Mouse (Mus musculus) kidney, adult 2 months (tissue): ENCODE data around the gene Sh2d1a. TPM values are rescaled to one million over a fixed set of nuclear protein-coding genes. Genes with fewer than 3 reads are reported as not detected.

ENCODE experiments used
- DNase-seq: peaks from one replicate; pipeline ENCODE4 v3.0.0; 2021
- H3K27ac ChIP-seq: fragments of 200-500 bp; 2 replicates; pipeline ENCODE4 v1.5.1; 2012; ENCODE audit warnings: low read depth, low read length, control low read depth, inconsistent platforms; ENCODE audit not compliant: insufficient read depth
- H3K27me3 ChIP-seq: fragments of 200-500 bp; replicated peaks from 2 replicates; pipeline ENCODE4 v1.6.1; 2012; ENCODE audit warnings: mild to moderate bottlenecking, moderate library complexity, low read length, inconsistent platforms; ENCODE audit not compliant: control insufficient read depth, insufficient read depth
- H3K36me3 ChIP-seq: fragments of 200-500 bp; 2 replicates; pipeline ENCODE4 v1.6.1; 2012; ENCODE audit warnings: mild to moderate bottlenecking, moderate library complexity, low read length, inconsistent platforms; ENCODE audit not compliant: control insufficient read depth, insufficient read depth
- H3K4me1 ChIP-seq: fragments of 200-500 bp; 2 replicates; pipeline ENCODE4 v1.6.1; 2011; ENCODE audit warnings: low read length; ENCODE audit not compliant: control insufficient read depth, insufficient read depth
- H3K4me3 ChIP-seq: fragments of 200-500 bp; 2 replicates; pipeline ENCODE4 v1.5.1; 2011; ENCODE audit warnings: mild to moderate bottlenecking, low read depth, low read length, control low read depth; ENCODE audit not compliant: insufficient read depth
- CTCF ChIP-seq: fragments of 200-500 bp; conservative IDR thresholded peaks from 2 replicates; pipeline ENCODE4 v1.5.1; 2011; ENCODE audit warnings: low read depth, mild to moderate bottlenecking, control low read depth, low read length, moderate library complexity, mixed read lengths; ENCODE audit not compliant: insufficient read depth, insufficient read length
- POLR2A ChIP-seq: fragments of 200-500 bp; IDR thresholded peaks from one replicate; pipeline ENCODE4 v1.6.1; 2011; ENCODE audit warnings: low read depth, low read length, control low read depth
- WGBS: fragments of 180-500 bp; shearing (Covaris S2); methylation state at CpG from one replicate; pipeline ENCODE4 v1.1.7; 2018; 5-methylcytosine and 5-hydroxymethylcytosine counted together
- polyA plus RNA-seq: library from polyadenylated mRNA; depleted of rRNA; stranded (reverse); fragments of >200 nt; gene quantifications from 2 replicates; pipeline ENCODE4 v1.2.3, GENCODE M21; 2012; rRNA removed

The Sh2d1a gene
- 0.12 and 0.33 TPM in 2 replicates for polyA plus RNA-seq

DNA sequence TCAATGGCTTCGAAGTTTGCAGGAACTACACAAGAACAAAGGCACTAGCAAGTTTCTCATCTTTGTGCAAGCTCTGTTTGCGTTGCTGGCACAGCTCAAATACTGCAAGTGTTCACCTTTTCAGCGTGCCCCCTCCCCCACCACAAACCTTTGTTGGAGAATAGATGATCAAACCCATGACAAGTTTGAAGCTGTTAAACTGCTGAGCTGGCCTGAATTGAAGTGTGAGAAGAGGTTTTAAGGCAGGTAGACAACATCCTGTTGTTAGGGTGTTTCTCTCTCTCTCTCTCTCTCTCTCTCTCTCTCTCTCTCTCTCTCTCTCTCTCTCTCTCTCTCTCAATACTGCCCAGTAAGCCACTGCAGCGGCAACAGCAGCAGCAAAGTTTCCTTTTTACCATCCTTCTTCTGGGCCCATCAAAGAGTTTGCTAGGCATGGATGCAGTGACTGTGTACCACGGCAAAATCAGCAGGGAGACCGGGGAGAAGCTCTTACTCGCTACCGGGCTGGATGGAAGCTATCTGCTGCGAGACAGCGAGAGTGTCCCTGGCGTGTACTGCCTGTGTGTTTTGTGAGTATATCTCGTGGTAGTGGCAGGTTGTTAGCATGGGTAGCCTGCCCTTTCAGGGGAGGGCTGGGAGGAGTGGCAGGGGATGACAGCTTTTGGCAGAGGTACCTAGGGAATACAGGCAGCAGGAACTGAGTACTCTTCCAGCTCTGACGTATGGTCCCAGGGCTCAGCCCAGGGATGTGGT is at the start of gene Sh2d1a:
Sh2d1a (plus strand) TSS at position 163 of the 753 bp plus-strand sequence.
- Histone ChIP-seq H3K4me3 (no peak within 1 kb of the TSS), H3K27ac (no peak within 1 kb of the TSS), H3K36me3 (no peaks in the 10 kb centered on the region), H3K27me3 (no peaks in the 10 kb centered on the region), H3K4me1 (no peaks in the 10 kb centered on the region)
- no peak for DNase-seq
- no peak for TF ChIP-seq CTCF
- 86% methylated on average over 13 of the region's 13 CpGs for WGBS

DNA sequence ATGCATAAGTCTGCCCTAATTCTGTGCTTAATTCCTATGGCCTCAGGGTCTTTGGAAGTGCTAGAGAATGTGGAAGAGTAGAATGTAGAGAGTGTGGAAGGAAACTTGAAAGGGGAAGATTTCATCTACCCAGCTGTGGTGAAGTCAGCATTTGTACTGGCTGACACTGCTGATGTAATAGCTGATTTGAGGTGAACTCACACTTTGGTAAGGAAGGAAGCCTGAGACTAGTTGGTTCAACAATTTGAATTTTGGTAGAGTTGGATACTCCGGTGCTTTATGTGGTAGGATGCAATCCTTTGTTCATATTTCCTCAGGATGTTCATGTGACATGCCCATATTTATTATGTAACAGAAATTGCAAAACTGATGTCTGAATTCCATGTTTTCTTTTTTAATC is 49.3 kb upstream of the Sh2d1a start:
- no peaks in the 10 kb centered on the region for H3K27me3 ChIP-seq
- TF ChIP-seq POLR2A = no peak
- no peak for TF ChIP-seq CTCF
- no peaks in the 10 kb centered on the region for H3K4me1 ChIP-seq
- DNase-seq = no peak
- no peak overlapping the region for H3K4me3 ChIP-seq
- no peak overlapping the region for H3K27ac ChIP-seq
- H3K36me3 ChIP-seq = no peaks in the 10 kb centered on the region
- 68% methylated on average over 1 of the region's 1 CpGs for WGBS

DNA sequence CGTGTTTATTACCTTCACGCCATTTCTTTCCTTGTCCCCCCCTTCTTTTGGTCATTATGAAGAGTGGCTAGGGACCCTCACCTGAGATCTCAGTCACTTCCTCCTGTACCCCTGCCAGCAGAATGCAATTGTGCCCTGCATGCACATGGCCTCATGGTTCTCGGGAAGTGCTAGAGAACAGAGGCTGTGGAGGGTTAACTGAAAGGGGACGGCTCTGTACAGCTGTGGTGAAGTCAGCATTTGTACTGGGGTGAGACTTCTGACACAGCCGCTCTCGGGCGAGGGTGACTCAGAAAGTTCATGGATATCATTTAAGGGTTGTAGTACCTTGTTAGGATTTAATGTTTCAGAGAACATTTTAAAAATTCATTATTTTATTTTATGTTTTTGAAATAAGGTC is 47.7 kb upstream of the Sh2d1a start:
- H3K27me3 ChIP-seq = no peaks in the 10 kb centered on the region
- H3K4me3 ChIP-seq = no peak overlapping the region
- H3K4me1 ChIP-seq = no peaks in the 10 kb centered on the region
- H3K27ac ChIP-seq = no peak overlapping the region
- H3K36me3 ChIP-seq = no peaks in the 10 kb centered on the region
- TF ChIP-seq CTCF = no peak
- TF ChIP-seq POLR2A = no peak
- 75% methylated on average over 7 of the region's 7 CpGs for WGBS
- DNase-seq = no peak

DNA sequence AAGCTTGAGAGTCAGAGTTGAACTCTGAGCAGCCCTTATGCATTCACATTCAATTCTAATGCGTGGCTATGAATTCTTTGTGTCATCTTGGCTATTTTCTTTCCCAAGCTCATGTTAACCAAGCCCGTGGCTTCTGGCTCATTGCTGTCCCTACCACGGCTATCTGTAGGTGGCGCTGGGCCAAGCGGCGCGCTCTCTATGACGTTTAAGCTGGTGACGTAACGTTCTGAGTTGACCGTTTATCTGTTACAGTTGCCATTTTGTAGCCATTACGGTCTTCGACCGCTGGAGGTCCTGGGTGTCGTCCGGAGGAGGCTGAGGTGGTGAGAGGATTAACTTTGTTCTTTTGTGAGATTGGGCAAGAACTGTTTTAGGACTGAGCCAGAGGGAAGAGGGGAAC is 12.8 kb upstream of the Sh2d1a start, which contains the start of gene Tex13c2:
Tex13c2 (plus strand) TSS at position 246 of the 400 bp plus-strand sequence.
- Histone ChIP-seq H3K27ac (no peak within 1 kb of the TSS), H3K36me3 (no peaks in the 10 kb centered on the region), H3K4me3 (no peak within 1 kb of the TSS), H3K27me3 (no peaks in the 10 kb centered on the region), H3K4me1 (no peaks in the 10 kb centered on the region)
- 96% methylated on average over 16 of the region's 16 CpGs for WGBS
- no peak for DNase-seq
- TF ChIP-seq CTCF (no peak), POLR2A (no peak)

DNA sequence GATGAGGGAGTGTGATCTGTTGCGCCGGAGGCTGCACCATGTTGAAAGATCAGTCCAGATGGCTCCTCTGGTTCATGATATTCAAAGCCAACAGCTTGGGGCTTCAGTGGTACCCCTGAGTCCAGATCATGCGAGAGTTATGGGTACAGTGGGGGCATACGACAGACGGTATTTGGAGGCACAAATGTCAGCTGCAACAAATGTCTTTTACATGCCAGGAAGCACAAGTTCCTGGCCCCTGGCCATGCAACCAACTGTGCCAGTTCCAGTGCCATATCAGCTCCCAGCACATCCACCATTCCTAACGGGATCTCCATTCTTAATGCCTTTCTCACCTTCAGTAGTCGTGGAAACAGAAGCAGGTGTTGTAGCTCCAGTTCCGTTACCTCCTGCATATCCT is 11.9 kb upstream of the Sh2d1a start:
- no peaks in the 10 kb centered on the region for H3K27me3 ChIP-seq
- no peaks in the 10 kb centered on the region for H3K4me1 ChIP-seq
- no peaks in the 10 kb centered on the region for H3K36me3 ChIP-seq
- no peak overlapping the region for H3K4me3 ChIP-seq
- TF ChIP-seq CTCF (no peak), POLR2A (no peak)
- DNase-seq = no peak
- no peak overlapping the region for H3K27ac ChIP-seq
- 95% methylated on average over 8 of the region's 8 CpGs for WGBS

DNA sequence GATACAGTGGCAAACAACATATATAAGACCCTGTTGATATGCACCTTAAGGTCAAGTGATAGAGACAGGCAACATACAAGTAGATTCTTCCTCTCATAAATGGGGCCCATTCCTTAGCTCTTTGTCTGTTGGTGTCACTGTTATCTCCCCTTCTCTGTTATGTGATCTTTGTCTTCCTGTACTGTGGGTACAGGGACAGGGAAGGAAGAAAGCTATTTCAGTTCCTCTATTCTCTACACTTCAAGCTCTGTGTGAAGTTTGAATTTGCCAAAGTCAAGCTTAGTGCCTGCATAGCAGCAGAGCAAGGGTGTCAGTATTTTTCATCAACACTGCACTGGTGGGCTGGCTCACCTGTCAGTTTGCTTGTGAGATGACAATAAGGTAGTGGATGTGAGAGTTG is 1.7 kb upstream of the Sh2d1a start:
- TF ChIP-seq POLR2A (no peak), CTCF (no peak)
- H3K27me3 ChIP-seq = no peaks in the 10 kb centered on the region
- no peaks in the 10 kb centered on the region for H3K36me3 ChIP-seq
- no peak overlapping the region for H3K4me3 ChIP-seq
- H3K4me1 ChIP-seq = no peaks in the 10 kb centered on the region
- no peak for DNase-seq
- H3K27ac ChIP-seq = no peak overlapping the region

DNA sequence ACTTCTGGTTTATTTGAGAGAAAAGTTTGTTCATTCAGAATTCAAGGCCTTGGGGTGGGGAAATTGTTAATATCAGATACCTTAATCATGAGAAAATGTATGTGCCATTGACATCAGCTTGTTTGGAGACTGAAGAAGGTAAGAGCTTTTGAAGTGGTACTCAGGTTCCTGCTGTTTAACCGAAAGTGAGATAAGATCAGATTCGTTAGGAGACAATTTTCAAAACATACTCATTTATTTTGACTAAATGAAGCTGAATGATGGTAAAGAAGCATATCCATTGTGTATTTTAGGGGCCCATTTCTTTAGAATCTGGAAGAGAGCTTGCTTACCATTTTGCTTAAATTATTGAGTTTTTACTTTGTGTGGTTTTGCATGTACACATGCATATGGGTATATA is 8.9 kb downstream of the Sh2d1a start:
- WGBS = 86% methylated on average over 2 of the region's 2 CpGs
- no peak for DNase-seq
- Histone ChIP-seq H3K27ac (no peak overlapping the region), H3K4me3 (no peak overlapping the region), H3K36me3 (no peaks in the 10 kb centered on the region), H3K27me3 (no peaks in the 10 kb centered on the region), H3K4me1 (no peaks in the 10 kb centered on the region)
- TF ChIP-seq POLR2A (no peak), CTCF (no peak)
